In genomic region chr2:114610110-114610509, GRCm38 (mm10) we compare ENCODE assay signal across 7 mouse cellular contexts. TPM values are rescaled to one million over a fixed set of nuclear protein-coding genes. Genes with fewer than 3 reads are reported as not detected.
DNase-seq lines count a peak whose midpoint lies in the region; ATAC-seq lines count a peak whose summit lies in the region.

No protein-coding gene starts in this region.

- H3K27me3 ChIP-seq in midbrain, embryonic 10.5 days (ENCODE audit: low read depth, poor library complexity, severe bottlenecking) = no peaks in the 10 kb centered on the region
- no peaks in the 10 kb centered on the region for H3K27me3 ChIP-seq in midbrain, embryonic 16.5 days (ENCODE audit: control insufficient read depth, insufficient read depth, low read depth, low read length)
- H3K27me3 ChIP-seq in embryonic facial prominence, embryonic 12.5 days = no peaks in the 10 kb centered on the region
- H3K27me3 ChIP-seq in liver, embryonic 13.5 days = no peaks in the 10 kb centered on the region

- no peak overlapping the region for H3K4me3 ChIP-seq in midbrain, embryonic 10.5 days
- H3K4me3 ChIP-seq in midbrain, embryonic 16.5 days (ENCODE audit: low read depth, low read length) = no peak overlapping the region
- H3K4me3 ChIP-seq in embryonic facial prominence, embryonic 12.5 days = no peak overlapping the region
- no peak overlapping the region for H3K4me3 ChIP-seq in liver, embryonic 13.5 days (replicated peaks)

- H3K27ac ChIP-seq in midbrain, embryonic 10.5 days (replicated peaks) = 0 out of 2 replicates have a peak overlapping the region, but pooled peaks have one; percentile 46
- H3K27ac ChIP-seq in midbrain, embryonic 16.5 days (ENCODE audit: low read length) = no peak overlapping the region
- H3K27ac ChIP-seq in embryonic facial prominence, embryonic 12.5 days = no peak overlapping the region
- H3K27ac ChIP-seq in liver, embryonic 13.5 days = no peak overlapping the region

- no peak overlapping the region for H3K9ac ChIP-seq in midbrain, embryonic 16.5 days (ENCODE audit: low read depth, low read length)
- H3K9ac ChIP-seq in embryonic facial prominence, embryonic 12.5 days = no peak overlapping the region
- no peak overlapping the region for H3K9ac ChIP-seq in liver, embryonic 13.5 days

- no peaks in the 10 kb centered on the region for H3K9me3 ChIP-seq in midbrain, embryonic 10.5 days (replicated peaks)
- H3K9me3 ChIP-seq in midbrain, embryonic 16.5 days (replicated peaks; ENCODE audit: control insufficient read depth, low read length, poor library complexity, severe bottlenecking) = no peaks in the 10 kb centered on the region
- no peaks in the 10 kb centered on the region for H3K9me3 ChIP-seq in embryonic facial prominence, embryonic 12.5 days
- no peaks in the 10 kb centered on the region for H3K9me3 ChIP-seq in liver, embryonic 13.5 days (replicated peaks)

- 31% methylated on average over 2 of the region's 2 CpGs for WGBS in midbrain, embryonic 10.5 days
- WGBS in midbrain, embryonic 16.5 days = 21% methylated on average over 2 of the region's 2 CpGs
- 13% methylated on average over 2 of the region's 2 CpGs for WGBS in embryonic facial prominence, embryonic 12.5 days
- WGBS in liver, embryonic 13.5 days (ENCODE audit: insufficient replicate concordance) = 54% methylated on average over 2 of the region's 2 CpGs

- no peak for DNase-seq in midbrain, embryonic 10.5 days (ENCODE audit: low spot score)
- no peak for DNase-seq in liver, embryonic 13.5 days
- DNase-seq in retina, postnatal 1 day = peak; percentile 84
- no peak for DNase-seq in frontal cortex, postnatal 25 days (ENCODE audit: low spot score in 2 of 2)

- peaks cover 12% of the 10 kb centered on the region for H3K4me1 ChIP-seq in midbrain, embryonic 10.5 days
- no peaks in the 10 kb centered on the region for H3K4me1 ChIP-seq in midbrain, embryonic 16.5 days (ENCODE audit: control insufficient read depth, insufficient read depth, low read length)
- no peaks in the 10 kb centered on the region for H3K4me1 ChIP-seq in embryonic facial prominence, embryonic 12.5 days
- H3K4me1 ChIP-seq in liver, embryonic 13.5 days (replicated peaks) = no peaks in the 10 kb centered on the region

- no peak overlapping the region for H3K4me2 ChIP-seq in midbrain, embryonic 16.5 days (ENCODE audit: low read length)
- no peak overlapping the region for H3K4me2 ChIP-seq in embryonic facial prominence, embryonic 12.5 days (replicated peaks)
- H3K4me2 ChIP-seq in liver, embryonic 13.5 days = no peak overlapping the region

- H3K36me3 ChIP-seq in midbrain, embryonic 10.5 days = no peaks in the 10 kb centered on the region
- H3K36me3 ChIP-seq in midbrain, embryonic 16.5 days (ENCODE audit: control insufficient read depth, insufficient read depth, low read length) = no peaks in the 10 kb centered on the region
- H3K36me3 ChIP-seq in embryonic facial prominence, embryonic 12.5 days = no peaks in the 10 kb centered on the region
- H3K36me3 ChIP-seq in liver, embryonic 13.5 days = no peaks in the 10 kb centered on the region

- no peak; the same call in 1 of the 2 replicates for ATAC-seq in midbrain, embryonic 16.5 days
- 0 out of 2 replicates have a peak, but pooled peaks have one; percentile 64 for ATAC-seq in embryonic facial prominence, embryonic 12.5 days (ENCODE audit: insufficient number of reproducible peaks, insufficient read depth, low FRiP score, low TSS enrichment)
- ATAC-seq in liver, embryonic 13.5 days (ENCODE audit: low read depth) = peak; percentile 65
- ATAC-seq in activated CD4-positive, CD25-positive, alpha-beta regulatory T cell, adult 4 months = no peak

RNA-seq across cellular contexts. Expression of gene Dph6, which starts 44.7 kb away (rescaled TPM):
- 18.5 and 18.7 TPM in 2 replicates for polyA plus RNA-seq in midbrain, embryonic 10.5 days (2016; fragmentation: Nextera tagmentation; extraction: Ambion mirVana)
- 14.2 and 16.9 TPM in 2 replicates for polyA plus RNA-seq in midbrain, embryonic 16.5 days (2015; fragmentation: Nextera tagmentation; extraction: Ambion mirVana)
- 26.9 and 28.4 TPM in 2 replicates for polyA plus RNA-seq in embryonic facial prominence, embryonic 12.5 days (2016; fragmentation: Nextera tagmentation; extraction: Ambion mirVana)
- polyA plus RNA-seq in liver, embryonic 13.5 days (2015; fragmentation: Nextera tagmentation; extraction: Ambion mirVana) = 8.3 and 10.4 TPM in 2 replicates
- 10 to 100 TPM; 17.7 to 19.1 TPM for polyA plus RNA-seq in activated CD4-positive, CD25-positive, alpha-beta regulatory T cell, adult 4 months (2017; shearing (Covaris generic))

Comparison
In these comparisons a context has a peak if more than half of its experiments do, and no peak if none do; other contexts are left out.
1. ATAC-seq: peak in embryonic facial prominence, embryonic 12.5 days (single experiment) and liver, embryonic 13.5 days (single experiment); none in midbrain, embryonic 16.5 days (single experiment) and activated CD4-positive, CD25-positive, alpha-beta regulatory T cell, adult 4 months (single experiment).